Mouse (Mus musculus) yolk sac, embryonic 10.5 days (tissue): ENCODE data around the gene Vtn.
"Not testable (repeated sequence)": the region's sequence is repeated elsewhere in the genome, so short reads cannot be mapped to it uniquely, and the experiment has no call there.

Source experiments
- DNase-seq: peaks from one replicate; pipeline ENCODE4 v3.0.0-alpha.2; 2017; ENCODE audit warnings: low spot score

Vtn gene

DNA sequence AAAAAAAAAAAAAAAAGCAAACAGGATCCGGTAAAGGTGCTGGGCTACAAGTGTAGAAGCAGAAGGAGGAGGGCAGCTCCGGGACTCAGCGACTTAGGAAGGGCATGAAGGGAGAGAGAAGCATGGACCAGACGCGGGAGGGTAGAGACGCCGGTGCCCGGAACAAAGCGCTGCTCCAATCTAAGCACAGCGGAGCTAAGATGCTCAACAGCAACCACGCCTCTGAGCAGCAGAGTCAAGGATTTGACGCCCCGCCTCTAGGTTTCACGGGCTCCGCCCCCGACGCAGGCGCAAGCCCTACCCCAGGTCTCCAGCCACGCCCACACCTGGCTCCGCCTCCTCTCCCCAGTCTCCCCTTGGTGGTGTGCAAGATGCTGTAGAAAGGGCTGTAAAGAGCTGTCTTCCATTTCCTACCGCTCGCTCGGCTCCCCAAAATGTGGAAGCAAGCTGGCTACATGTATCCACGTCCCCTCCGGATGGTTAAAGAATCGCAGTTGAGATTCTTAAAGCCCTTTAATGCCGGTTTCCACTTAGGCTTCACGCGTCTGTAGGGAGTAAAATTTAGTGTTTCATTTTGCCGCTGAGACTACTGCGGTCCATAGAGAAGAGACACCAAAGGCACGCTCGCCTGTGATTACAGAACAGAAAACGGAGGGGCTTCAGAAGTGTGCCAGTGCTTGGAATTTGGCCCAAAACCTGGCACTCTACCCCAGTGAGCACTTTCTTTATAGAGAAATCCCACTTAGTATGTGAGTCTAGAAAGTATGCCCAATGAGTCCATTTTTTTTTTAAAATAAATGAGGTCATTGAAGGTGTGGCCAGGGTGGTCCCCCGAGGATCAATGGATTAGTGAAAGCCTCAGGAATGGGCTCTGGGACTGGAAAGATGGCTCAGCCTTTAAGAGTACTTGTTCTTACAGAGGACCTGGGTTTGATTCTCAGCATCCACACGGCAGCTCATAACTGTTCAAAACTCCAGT is 1.1 kb upstream of the Vtn start, which contains the start of gene Sarm1:
Sarm1 (minus strand) TSS at position 211 of the 979 bp plus-strand sequence.
- DNase-seq, result peak; percentile 91

- DNase-seq, result no peak
These were observed 652 bp downstream of the Vtn start for GRCm38 (mm10) chr11:78499543-78499942.

GRCm38 (mm10) chr11:78500623-78501202 is 1.8 kb downstream of the Vtn start:
- DNase-seq, result peak; percentile 70

DNA sequence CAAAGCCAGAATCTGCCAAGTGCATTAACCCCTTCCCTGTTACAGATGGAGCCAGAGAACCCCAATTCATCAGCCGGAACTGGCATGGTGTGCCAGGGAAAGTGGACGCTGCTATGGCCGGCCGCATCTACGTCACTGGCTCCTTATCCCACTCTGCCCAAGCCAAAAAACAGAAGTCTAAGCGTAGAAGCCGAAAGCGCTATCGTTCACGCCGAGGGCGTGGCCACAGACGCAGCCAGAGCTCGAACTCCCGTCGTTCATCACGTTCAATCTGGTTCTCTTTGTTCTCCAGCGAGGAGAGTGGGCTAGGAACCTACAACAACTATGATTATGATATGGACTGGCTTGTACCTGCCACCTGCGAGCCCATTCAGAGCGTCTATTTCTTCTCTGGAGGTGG is 2.6 kb downstream of the Vtn start:
- DNase-seq, result no peak

DNA sequence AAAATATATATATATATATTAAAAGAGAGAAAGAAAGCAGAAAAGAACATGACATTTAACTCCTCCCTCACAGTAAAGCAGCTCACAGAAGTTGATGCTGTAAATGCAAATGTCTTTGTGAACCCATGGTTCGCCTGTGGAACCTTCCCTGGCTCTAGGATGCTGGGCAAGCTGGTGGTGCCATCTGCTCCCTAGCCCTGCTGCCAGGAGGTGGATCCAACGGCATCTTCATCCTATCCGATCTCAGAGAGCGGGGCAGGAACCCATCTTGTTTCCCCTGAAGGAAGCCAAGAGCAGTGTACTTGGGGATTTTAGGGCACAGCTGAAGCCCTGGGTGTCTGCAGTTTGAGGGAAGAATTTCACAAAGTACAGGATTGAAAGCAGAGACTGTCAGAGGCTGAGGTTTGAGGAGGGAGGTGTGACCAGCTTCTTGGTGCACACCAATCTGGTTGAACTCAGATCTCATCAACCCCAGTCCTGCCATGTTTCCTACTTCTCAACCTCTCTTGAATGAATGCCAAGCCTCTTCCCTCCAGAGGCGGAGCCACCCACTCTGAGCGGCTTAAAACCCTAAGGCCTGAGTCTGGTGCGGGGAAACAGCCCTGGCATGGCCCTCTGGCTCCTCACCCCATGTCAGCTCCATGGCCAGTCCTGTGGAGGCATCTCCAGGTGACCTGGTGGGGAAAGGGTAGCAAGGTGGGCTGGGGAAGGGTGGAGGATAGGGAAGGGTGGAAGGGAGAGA is 4.2 kb downstream of the Vtn start, which contains the start of gene Sebox:
Sebox (plus strand) TSS at position 539 of the 742 bp plus-strand sequence.
- DNase-seq, result no peak

GRCm38 (mm10) chr11:78505430-78505829 is 6.5 kb downstream of the Vtn start:
- DNase-seq, result no peak

GRCm38 (mm10) chr11:78509148-78509547 is 10.3 kb downstream of the Vtn start:
- no peak for DNase-seq

DNA sequence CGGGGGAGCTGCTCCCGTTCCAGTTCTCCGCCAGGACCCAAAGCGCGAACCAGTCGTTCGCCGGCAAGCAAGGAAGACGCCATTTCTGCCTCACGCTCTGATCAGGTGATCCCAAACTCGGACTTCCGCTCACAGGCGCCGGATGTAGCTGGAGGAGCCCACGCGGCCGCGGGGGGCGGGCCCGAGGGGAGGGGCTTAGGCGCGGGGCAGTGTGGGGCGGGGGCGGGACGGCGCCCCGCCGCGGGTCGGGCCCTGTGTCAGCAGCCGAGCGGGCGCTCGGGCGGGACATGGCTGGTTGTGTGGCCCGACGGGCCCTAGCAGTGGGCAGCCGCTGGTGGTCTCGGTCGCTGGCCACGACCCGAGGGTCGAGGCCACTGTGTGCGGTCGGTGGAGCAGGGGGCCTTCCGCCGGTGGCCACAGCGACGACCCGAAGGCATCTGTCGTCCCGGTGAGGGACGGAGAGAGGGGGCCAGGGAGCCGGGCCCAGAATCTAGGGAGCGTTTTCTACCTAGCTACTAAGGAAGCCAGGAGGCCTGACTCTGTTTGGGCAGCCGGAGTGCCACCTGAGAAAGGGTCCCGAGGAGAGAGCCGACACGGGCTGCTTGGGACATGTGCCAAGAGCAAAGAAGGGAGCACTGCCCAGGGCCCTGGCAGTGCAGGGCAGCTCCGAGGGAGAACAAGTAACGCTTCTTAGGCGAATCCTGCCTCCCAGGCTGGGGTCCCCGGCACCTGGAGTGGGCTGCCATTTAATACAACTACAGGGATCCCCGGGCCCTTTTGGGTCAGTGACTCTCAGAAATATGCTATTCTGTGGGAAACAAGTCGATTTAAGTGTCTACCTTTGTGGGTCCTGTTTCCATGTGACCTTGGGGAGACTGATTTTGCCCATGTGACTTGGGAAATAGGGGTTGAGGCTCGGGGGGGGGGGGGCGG is 13.4 kb downstream of the Vtn start, which contains the start of the genes Tmem199 and Poldip2:
Tmem199 (minus strand) TSS at position 148 of the 933 bp plus-strand sequence.
Poldip2 (plus strand) TSS at position 169 of the 933 bp plus-strand sequence.
- peak; percentile 93 for DNase-seq

- DNase-seq, result no peak
These were observed 14.4 kb downstream of the Vtn start for GRCm38 (mm10) chr11:78513106-78513790.

GRCm38 (mm10) chr11:78515549-78516325 is 16.8 kb downstream of the Vtn start:
- no peak for DNase-seq

- DNase-seq, result no peak
These were observed 20.0 kb downstream of the Vtn start for GRCm38 (mm10) chr11:78518931-78519330.

DNA sequence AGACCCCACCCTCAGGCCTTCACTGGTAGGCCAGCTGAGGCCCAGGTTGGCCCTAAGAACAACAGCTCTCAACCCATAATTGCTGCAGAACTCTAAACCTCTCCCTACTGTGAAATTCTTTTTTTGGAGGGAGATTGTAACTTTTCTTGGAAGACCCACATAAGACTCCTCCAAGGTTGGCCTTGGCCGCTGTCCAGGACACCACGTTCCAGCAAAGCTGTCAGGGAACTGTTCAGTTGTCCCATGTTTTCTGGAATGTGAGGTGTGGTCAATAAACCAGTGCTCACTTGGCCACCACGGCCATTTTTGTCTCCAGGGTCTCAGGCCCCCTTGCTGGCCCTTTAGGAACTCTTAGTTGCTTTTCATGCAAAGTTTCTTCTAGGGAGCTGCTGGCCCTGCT is 23.0 kb downstream of the Vtn start:
- DNase-seq, result no peak

DNA sequence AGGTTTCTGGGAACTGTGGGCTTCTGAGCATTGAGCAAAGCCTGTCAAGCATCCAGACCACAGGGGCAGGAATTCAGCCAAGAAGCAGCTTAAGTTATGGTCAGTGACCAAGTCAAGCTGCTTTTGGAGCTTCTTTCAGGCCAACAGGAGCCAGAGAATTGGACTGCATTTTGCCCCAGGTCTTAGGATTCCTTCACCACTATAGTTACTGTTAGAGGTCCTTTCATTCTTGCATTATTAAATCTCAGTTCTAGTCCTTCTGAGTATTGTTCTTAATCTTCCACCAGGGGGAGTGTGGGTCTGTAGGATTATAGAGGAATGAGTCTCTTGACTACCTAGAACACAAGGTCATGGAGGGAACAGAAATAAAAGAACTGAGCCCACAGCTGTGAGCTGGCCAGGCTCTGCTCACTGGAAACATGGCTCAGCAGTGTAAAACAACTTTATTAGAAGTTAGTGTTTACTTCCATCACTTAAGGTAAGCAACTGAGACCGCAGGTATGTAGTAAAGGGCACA is 23.6 kb downstream of the Vtn start:
- DNase-seq, result no peak

GRCm38 (mm10) chr11:78523241-78523955 is 24.5 kb downstream of the Vtn start:
- DNase-seq, result no peak

- no peak for DNase-seq
These were observed 25.9 kb downstream of the Vtn start for GRCm38 (mm10) chr11:78524838-78525237.

GRCm38 (mm10) chr11:78528714-78529113 is 29.8 kb downstream of the Vtn start:
- DNase-seq, result no peak

DNA sequence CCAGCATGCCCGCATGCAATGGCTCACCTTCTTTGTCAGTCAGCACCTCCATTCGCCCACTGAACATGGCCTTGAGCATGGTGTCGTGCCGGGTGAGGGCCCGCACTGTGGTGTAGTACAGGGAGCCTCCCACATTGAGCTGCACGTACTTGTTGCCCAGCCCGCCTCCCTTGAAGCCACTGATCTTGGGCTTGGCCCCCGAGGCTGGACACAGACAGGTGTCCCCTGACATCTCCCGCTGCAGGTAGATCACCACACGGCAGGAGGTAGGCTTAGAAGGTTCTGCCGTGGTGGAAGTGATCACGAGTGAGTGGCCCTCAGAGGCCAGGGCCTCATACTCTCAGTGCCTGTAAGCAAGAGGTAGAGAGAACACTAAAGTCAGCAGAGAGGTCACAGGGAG is 31.1 kb downstream of the Vtn start:
- DNase-seq, result no peak

DNA sequence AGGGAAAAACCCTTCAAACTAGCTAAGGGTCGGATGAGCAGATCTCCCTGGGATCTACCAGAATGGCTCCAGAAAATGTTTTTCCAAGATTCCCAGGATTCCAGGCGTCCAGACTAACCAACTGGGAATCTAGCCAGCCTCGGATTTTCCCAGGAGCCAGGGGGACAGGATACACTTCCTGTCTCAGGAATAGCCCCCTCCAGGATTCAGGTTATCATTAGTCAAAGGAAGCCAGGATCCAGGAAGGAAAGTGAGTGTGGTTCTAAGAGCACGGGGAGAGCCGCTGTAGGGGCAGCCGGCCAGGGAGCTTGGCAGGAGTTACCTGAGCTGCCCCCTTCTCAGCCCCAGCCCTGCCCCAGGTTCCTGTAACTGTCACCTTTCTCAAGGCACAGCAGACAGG is 32.2 kb downstream of the Vtn start:
- DNase-seq, result no peak

- DNase-seq, result not testable (repeated sequence)
These were observed 32.6 kb downstream of the Vtn start for GRCm38 (mm10) chr11:78531515-78531914.
